Mouse (Mus musculus) neural tube, embryonic 14.5 days (tissue): ENCODE data around the gene Lrmda. TPM values are rescaled to one million over a fixed set of nuclear protein-coding genes. Genes with fewer than 3 reads are reported as not detected.

Source experiments
- ATAC-seq: fragments of 200-750 bp; cut with Nextera tagmentation; 2 replicates; pipeline ENCODE4 v1.8.0; 2017; ENCODE audit warnings: low read depth, mild to moderate bottlenecking, moderate TSS enrichment, moderate library complexity
- H3K27ac ChIP-seq: fragments of 300-500 bp; sonication (generic); 2 replicates; pipeline ENCODE4 v1.5.1; 2014; ENCODE audit warnings: low read depth, mild to moderate bottlenecking, control low read depth, low read length, moderate library complexity, mixed read lengths
- H3K27me3 ChIP-seq: fragments of 300-500 bp; sonication (generic); 2 replicates; pipeline ENCODE4 v1.6.1; 2014; ENCODE audit warnings: low read length; ENCODE audit not compliant: control insufficient read depth, insufficient read depth
- H3K36me3 ChIP-seq: fragments of 300-500 bp; sonication (generic); 2 replicates; pipeline ENCODE4 v1.6.1; 2014; ENCODE audit warnings: low read length, mixed read lengths; ENCODE audit not compliant: control insufficient read depth, insufficient read depth
- H3K4me1 ChIP-seq: fragments of 300-500 bp; sonication (generic); 2 replicates; pipeline ENCODE4 v1.6.1; 2014; ENCODE audit warnings: low read length; ENCODE audit not compliant: control insufficient read depth, insufficient read depth
- H3K4me2 ChIP-seq: fragments of 300-500 bp; sonication (generic); 2 replicates; pipeline ENCODE4 v1.6.1; 2014; ENCODE audit warnings: mild to moderate bottlenecking, low read depth, low read length, control low read depth
- H3K4me3 ChIP-seq: fragments of 300-500 bp; sonication (generic); 2 replicates; pipeline ENCODE4 v1.5.1; 2014; ENCODE audit warnings: low read depth, low read length, control low read depth, mixed read lengths
- H3K9ac ChIP-seq: fragments of 300-500 bp; sonication (generic); replicated peaks from 2 replicates; pipeline ENCODE4 v1.6.1; 2014; ENCODE audit warnings: low read depth, mild to moderate bottlenecking, control low read depth, low read length, mixed read lengths
- H3K9me3 ChIP-seq: fragments of 300-500 bp; sonication (generic); 2 replicates; pipeline ENCODE4 v1.6.1; 2016; ENCODE audit warnings: low read length; ENCODE audit not compliant: control insufficient read depth
- WGBS: fragments of 180-500 bp; shearing (Covaris S2); extraction: QIAGEN DNeasy Blood & Tissue Kit; methylation state at CpG from one replicate; pipeline ENCODE4 v1.1.7; 2014; 5-methylcytosine and 5-hydroxymethylcytosine counted together
- polyA plus RNA-seq: library from polyadenylated mRNA; unstranded; fragments of >200 nt; fragmentation: Nextera tagmentation; extraction: Ambion mirVana; gene quantifications from 2 replicates; pipeline ENCODE4 v1.2.1, GENCODE M21; 2014

The Lrmda gene
- polyA plus RNA-seq, 1 experiment from 2014 or later, result 0.35 TPM

DNA sequence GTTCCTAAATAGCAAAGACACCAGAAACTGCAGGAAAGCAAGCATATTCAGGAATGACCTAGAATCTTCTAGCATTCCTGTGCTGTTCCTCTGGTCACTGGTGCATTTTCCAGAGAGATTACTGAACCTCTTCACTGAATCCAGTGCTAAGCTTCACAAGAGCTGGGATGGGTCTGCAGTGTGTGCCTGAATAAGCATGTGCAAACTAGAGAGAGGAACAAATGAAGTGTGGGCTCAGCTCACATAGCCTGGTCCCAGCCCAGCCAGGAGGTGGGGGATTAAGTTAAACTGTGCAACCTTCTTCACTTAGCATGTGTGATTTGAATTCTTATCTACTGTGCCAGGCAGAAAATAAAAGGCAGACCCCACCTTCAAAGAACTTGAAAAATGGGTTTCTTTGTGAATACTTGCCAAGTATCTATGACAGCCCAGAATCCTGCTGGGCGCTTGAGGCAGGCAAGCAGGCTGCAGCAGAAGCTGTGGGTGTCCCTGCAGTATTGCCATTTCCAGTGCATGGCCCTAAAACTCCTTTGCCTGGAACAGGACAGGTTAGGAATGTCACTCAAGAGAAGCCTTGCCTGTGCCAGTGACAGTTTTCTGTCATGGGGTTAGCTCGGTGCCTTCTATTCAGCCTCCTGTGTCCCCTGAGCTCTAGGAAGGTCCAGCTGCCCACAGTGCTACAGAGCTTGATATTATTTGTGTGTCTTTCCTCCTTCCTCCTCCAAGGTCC, 426.5 kb downstream of the Lrmda start:
- 74% methylated on average over 2 of the region's 2 CpGs for WGBS
- H3K9me3 ChIP-seq, result no peaks in the 10 kb centered on the region
- no peak overlapping the region for H3K27ac ChIP-seq
- no peak overlapping the region for H3K9ac ChIP-seq
- no peak overlapping the region for H3K4me2 ChIP-seq
- H3K4me1 ChIP-seq, result peaks cover 4% of the 10 kb centered on the region; the same call in 1 of the 2 replicates
- no peaks in the 10 kb centered on the region for H3K36me3 ChIP-seq
- no peak for ATAC-seq
- no peaks in the 10 kb centered on the region; the same call in 1 of the 2 replicates for H3K27me3 ChIP-seq
- H3K4me3 ChIP-seq, result no peak overlapping the region

DNA sequence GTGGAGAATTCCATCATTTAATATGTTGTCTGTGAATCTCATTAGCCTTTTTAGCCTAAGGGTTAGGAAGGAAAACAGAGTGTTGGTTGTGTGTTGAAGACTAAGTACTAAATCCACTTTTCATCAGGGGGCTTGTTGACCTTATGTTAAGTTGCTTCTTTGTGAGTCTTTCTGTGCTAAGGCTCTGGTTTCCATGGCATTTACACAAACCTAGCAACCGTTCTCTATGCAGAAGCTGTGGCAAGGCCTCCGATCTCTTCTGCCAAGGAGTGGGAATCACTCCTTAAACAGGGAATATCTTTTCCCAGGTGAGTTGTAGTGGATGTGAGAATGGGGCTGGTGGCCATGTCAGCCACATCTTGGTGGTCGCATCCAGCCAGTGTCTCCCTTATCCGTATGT, 432.1 kb downstream of the Lrmda start:
- WGBS, result 65% methylated on average over 4 of the region's 4 CpGs
- no peak for ATAC-seq
- H3K9me3 ChIP-seq, result no peaks in the 10 kb centered on the region

DNA sequence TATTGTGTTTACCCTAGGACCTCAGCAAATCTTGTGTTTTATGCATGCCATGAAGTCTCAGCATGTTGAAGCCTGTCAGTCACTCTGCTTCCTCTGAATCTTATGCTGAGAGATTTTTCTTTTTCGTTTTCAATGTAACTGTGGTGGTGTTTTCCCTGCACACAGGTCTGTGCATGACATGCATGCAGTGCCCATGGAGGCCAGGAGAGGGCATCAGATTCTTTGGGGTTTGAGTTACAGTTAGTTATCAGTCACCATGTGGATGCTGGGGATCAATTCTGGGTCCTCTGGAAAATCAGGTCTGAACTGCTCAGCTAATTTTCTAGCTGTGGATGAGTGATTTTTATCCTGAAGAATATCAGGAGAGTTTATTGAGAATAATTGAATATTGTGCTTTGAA, 444.8 kb downstream of the Lrmda start:
- no peak for ATAC-seq
- Histone ChIP-seq H3K9ac (no peak overlapping the region), H3K4me1 (no peaks in the 10 kb centered on the region), H3K27me3 (no peaks in the 10 kb centered on the region), H3K9me3 (no peaks in the 10 kb centered on the region), H3K36me3 (no peaks in the 10 kb centered on the region), H3K4me3 (no peak overlapping the region), H3K27ac (no peak overlapping the region), H3K4me2 (no peak overlapping the region)
- 84% methylated on average over 1 of the region's 1 CpGs for WGBS

More for the DNA sequence above, 432.1 kb downstream of the Lrmda start:
- no peak overlapping the region for H3K9ac ChIP-seq
- no peak overlapping the region for H3K4me3 ChIP-seq
- no peak overlapping the region for H3K27ac ChIP-seq
- no peaks in the 10 kb centered on the region for H3K27me3 ChIP-seq
- H3K4me1 ChIP-seq, result no peaks in the 10 kb centered on the region
- H3K36me3 ChIP-seq, result no peaks in the 10 kb centered on the region
- H3K4me2 ChIP-seq, result no peak overlapping the region

DNA sequence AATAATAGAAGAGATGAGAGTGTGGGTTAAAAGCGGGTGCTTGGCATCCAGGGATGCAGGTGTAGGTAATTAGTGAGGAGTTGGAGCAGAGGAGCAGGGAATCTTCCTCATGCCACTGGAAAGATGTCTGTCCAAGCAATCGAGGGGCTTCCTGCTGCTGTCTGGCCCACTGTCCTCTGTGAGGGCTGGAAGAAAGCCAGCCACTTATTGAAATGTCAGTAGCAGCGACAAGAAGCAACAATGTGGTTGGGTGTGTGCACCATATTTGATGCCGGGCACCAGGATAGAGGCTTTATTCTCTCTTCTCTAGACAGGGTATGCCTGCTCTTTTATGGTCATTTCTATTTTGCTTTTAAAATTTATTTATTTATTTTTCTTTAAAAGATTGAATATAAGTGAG, 451.5 kb downstream of the Lrmda start:
- WGBS, result 53% methylated on average over 4 of the region's 4 CpGs
- Histone ChIP-seq H3K36me3 (no peaks in the 10 kb centered on the region), H3K4me2 (no peak overlapping the region), H3K4me3 (no peak overlapping the region), H3K27ac (no peak overlapping the region), H3K27me3 (no peaks in the 10 kb centered on the region), H3K9ac (no peak overlapping the region), H3K9me3 (no peaks in the 10 kb centered on the region), H3K4me1 (no peaks in the 10 kb centered on the region)
- ATAC-seq, result no peak

DNA sequence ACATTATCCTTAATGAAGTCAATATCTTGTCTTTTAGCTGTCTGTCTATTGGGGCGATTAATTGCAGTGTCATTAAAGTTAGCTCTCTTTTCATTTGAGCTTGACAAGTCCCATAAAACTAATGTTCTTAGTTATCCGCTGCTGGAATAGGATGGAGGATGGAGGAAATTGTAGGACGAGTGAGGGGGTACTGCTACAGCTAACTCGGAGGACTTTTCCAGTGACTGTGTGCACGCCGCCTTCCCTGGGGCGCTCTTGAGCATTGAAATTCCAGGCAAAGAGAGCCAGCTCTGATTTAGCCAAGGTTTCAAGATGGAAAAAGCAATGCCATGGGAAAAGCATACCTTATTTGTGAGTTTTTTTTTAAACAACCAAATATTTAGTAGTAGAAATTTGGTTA, 453.9 kb downstream of the Lrmda start:
- Histone ChIP-seq H3K4me3 (no peak overlapping the region), H3K4me1 (no peaks in the 10 kb centered on the region), H3K4me2 (no peak overlapping the region), H3K27ac (no peak overlapping the region), H3K36me3 (no peaks in the 10 kb centered on the region), H3K9me3 (no peaks in the 10 kb centered on the region), H3K9ac (no peak overlapping the region), H3K27me3 (no peaks in the 10 kb centered on the region)
- 38% methylated on average over 7 of the region's 7 CpGs for WGBS
- peak; percentile 51; the same call in 1 of the 2 replicates for ATAC-seq

DNA sequence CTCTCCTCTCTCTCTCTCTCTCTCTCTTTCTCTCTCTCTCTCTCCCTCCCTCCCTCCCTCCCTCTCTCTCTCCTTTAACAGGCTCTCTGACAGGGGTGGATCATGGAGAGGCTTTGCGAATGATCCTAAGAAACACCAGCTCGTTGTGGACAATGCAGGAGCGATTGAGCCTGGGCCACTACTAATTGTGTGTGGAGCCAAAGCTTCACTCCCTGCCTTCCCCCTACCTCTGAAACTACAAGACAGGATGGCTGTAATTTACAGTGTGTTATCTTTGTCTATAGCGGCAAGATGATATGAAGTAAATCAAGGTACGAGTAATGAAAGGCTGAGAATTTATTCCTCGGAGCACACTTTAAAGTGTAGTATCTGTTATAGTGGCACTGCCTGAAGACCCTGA, 454.5 kb downstream of the Lrmda start:
- no peak overlapping the region for H3K4me2 ChIP-seq
- no peaks in the 10 kb centered on the region for H3K9me3 ChIP-seq
- no peaks in the 10 kb centered on the region for H3K27me3 ChIP-seq
- no peak overlapping the region for H3K9ac ChIP-seq
- no peaks in the 10 kb centered on the region for H3K4me1 ChIP-seq
- ATAC-seq, result no peak
- H3K4me3 ChIP-seq, result no peak overlapping the region
- H3K36me3 ChIP-seq, result no peaks in the 10 kb centered on the region
- H3K27ac ChIP-seq, result no peak overlapping the region
- 39% methylated on average over 6 of the region's 6 CpGs for WGBS

DNA sequence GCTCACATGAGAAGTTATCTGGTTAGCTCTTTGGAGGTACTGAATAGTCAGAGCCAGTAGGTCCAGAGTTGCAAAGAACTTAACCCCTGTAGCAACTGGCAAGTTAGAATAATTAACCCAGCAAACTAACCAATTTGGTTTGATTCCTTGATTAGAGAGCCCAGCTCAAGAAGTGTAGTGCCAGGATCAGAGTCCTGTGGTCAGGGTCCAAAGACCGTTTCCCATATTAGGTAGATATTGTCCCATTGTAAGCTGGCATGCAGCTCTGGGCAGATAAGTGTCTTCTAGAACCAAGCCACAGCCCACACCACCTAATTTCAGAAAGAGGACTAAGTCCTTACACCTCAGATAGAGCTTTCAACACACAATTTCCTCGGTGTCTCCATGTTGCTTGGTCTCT, 473.8 kb downstream of the Lrmda start:
- Histone ChIP-seq H3K27ac (no peak overlapping the region), H3K4me2 (no peak overlapping the region), H3K9ac (no peak overlapping the region), H3K4me3 (no peak overlapping the region), H3K27me3 (no peaks in the 10 kb centered on the region), H3K36me3 (no peaks in the 10 kb centered on the region), H3K9me3 (no peaks in the 10 kb centered on the region), H3K4me1 (no peaks in the 10 kb centered on the region)
- no peak for ATAC-seq
- WGBS, result 96% methylated on average over 2 of the region's 2 CpGs

DNA sequence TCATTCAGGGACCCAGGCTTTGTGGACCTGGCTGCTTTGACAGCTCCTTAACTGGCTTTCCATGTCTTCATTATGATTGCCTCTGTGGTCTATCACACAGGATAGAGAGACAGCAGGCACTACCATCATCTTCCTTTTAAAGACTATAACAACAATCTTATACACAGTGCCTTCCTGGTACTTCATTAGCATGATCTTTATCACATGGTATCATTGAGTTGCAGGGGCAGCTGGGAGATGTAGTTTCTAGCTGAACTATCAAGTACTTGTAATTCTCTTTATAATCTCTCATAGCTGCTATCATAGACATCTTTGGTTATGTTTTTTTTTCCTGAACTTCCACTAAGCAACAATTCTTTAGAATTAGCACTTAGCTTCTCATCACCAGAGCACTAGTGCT, 474.8 kb downstream of the Lrmda start:
- no peak overlapping the region for H3K4me3 ChIP-seq
- H3K4me2 ChIP-seq, result no peak overlapping the region
- no peaks in the 10 kb centered on the region for H3K9me3 ChIP-seq
- H3K4me1 ChIP-seq, result no peaks in the 10 kb centered on the region
- no peak overlapping the region for H3K9ac ChIP-seq
- no peak overlapping the region for H3K27ac ChIP-seq
- H3K36me3 ChIP-seq, result no peaks in the 10 kb centered on the region
- no peaks in the 10 kb centered on the region for H3K27me3 ChIP-seq
- ATAC-seq, result no peak

DNA sequence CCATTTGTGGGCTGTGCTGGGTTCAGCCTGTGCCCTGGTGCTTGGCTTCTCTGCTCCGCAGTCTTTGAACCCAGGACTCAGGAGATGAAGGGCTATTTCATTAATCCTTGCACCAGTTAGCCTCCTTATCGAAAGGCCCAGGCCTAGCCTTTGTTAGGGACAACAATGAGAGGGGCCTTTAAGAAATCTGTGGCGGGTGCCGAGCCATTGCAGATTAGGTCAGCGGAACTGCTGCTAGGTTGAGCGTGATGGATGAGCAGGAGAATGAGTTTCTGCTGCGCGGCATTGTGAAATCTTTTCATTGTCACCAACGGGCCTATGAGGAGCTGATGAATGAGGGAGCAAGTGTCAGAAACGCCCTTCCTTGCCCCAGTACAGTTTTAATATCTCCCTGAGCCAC, 475.4 kb downstream of the Lrmda start:
- Histone ChIP-seq H3K4me3 (no peak overlapping the region), H3K9ac (no peak overlapping the region), H3K27ac (no peak overlapping the region; the same call in 1 of the 2 replicates), H3K4me1 (no peaks in the 10 kb centered on the region), H3K36me3 (no peaks in the 10 kb centered on the region), H3K27me3 (no peaks in the 10 kb centered on the region), H3K4me2 (no peak overlapping the region), H3K9me3 (no peaks in the 10 kb centered on the region)
- ATAC-seq, result peak; percentile 11; the same call in 1 of the 2 replicates
- WGBS, result 17% methylated on average over 10 of the region's 10 CpGs
